Mouse (Mus musculus) heart, postnatal 0 days (tissue): ENCODE measurements at regions not wholly inside any gene's neighbourhood (a gene's known extent, or its start where the extent isn't known, plus 50 kb on each side); places are given as distances from the start of the nearest gene placed in this dataset.

ENCODE experiments used
- CTCF ChIP-seq: IDR thresholded peaks from 2 replicates; pipeline ENCODE4 v1.5.1; 2016; ENCODE audit warnings: antibody characterized with exemption, control low read depth, low read depth
- EP300 ChIP-seq: IDR thresholded peaks from 2 replicates; pipeline ENCODE4 v1.6.1; 2016; ENCODE audit warnings: antibody characterized with exemption, low read depth

DNA sequence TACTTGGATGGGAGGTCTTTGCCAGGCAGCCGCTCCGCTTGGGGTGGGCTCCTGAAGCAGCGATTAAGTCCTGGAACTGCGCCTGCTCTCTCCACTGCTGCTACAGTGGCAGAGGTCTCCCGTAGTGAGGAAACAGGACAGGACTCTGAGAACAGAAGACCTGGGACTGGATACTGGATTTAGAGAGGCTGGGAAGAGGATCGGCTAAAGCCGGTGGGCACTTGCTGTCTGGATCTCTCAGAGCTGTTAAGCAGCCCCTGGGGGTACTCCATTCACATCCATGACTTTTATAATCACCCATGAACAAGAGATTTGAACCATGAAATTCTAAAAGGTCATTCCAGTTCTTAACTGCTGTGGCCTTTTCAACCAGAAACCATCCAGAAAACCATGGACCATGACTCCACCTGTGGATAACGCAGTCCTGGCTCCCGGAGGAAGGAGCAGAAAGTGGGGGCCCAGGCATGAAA lies 135.4 kb upstream of the Kctd3 start:
- no peak for TF ChIP-seq EP300
- TF ChIP-seq CTCF, result no peak
